Mouse (Mus musculus) c-Kit-positive CD71-negative TER-119-negative erythroid progenitor cells, embryonic 14.5 days (primary cell): ENCODE measurements around the gene Galnt3.

Source experiments
- DNase-seq: peaks from one replicate; pipeline ENCODE4 v3.0.0-alpha.2; 2013; ENCODE audit warnings: low read depth

The Galnt3 gene

GRCm38 (mm10) chr2:66103740-66104436 is 20.9 kb downstream of the Galnt3 start:
- no peak for DNase-seq

DNA sequence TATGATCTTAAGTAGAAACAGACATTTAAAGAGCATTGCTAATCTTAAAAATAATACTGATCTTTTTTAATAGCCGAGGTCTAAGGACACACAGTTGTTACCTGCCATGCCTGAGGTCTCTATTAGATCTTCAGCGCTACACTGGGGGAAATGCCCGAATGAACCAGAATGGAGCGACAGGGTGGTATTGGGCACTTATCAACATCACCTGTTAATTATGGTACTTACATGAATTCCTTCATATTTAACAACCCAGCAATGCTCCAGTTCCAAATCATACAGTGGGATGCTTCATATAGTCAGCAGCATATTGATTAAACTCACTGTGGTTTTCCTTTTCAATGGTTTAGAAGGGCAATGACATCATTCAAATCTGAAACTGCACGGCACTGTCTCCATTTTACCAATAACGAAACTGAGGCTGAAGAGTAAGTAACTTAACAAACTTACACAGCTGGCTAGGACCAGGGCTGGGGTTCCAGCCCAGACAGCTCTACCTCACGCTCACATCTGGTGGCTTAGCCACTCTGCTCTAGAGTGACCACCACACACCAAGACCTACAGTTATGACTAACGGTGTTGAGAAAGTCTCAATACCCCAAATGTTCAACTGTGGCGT is 23.0 kb downstream of the Galnt3 start:
- DNase-seq, result no peak

- no peak for DNase-seq
These were observed 24.0 kb downstream of the Galnt3 start for GRCm38 (mm10) chr2:66100671-66101351.

GRCm38 (mm10) chr2:66100239-66100638 is 24.6 kb downstream of the Galnt3 start:
- no peak for DNase-seq

DNA sequence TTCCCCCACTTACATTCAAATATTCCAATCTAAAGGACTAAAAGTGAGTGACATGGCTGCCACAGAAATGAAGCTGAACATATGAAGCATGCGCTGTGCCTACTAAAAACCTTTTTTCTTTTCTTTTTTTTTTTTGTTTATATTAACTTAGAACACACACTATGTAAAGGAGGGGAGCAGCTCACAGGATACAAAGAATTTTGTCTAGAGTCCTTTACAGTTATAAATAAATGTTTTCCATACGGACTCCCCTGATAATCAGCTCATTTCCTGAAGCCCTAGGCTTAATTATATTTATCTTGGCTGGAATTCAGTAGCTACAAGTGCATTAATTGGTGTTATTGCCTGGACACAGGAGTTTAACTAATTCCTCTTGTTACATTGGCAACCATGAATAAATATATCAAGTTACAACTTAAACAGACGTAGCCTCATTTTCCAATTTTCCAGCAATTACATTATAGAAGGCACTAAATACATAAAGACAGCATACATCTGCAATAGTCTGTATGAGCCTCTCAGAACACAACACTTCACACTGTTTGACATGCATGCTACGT is 30.1 kb downstream of the Galnt3 start:
- no peak for DNase-seq

GRCm38 (mm10) chr2:66091296-66091695 is 33.5 kb downstream of the Galnt3 start:
- DNase-seq, result no peak

GRCm38 (mm10) chr2:66081876-66082275 is 42.9 kb downstream of the Galnt3 start:
- DNase-seq, result no peak

DNA sequence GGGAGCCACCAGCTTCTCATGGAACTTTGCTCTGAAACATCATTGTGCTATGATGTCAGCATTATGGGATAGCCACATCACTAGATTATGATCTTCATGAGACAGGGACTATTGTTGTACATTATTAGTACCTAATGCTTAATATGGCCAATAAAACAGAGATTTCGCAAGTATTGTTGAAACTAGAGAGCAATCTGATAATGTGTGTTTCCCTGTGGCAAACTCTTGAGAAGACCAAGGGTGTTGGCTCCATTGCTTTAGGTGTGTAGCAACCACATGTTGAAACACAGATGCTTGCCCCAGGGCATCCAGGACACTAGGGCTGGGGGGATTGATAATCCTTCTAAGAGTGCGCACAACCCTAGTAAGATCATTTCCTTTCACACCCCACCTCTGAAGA is 44.1 kb downstream of the Galnt3 start:
- DNase-seq, result no peak

DNA sequence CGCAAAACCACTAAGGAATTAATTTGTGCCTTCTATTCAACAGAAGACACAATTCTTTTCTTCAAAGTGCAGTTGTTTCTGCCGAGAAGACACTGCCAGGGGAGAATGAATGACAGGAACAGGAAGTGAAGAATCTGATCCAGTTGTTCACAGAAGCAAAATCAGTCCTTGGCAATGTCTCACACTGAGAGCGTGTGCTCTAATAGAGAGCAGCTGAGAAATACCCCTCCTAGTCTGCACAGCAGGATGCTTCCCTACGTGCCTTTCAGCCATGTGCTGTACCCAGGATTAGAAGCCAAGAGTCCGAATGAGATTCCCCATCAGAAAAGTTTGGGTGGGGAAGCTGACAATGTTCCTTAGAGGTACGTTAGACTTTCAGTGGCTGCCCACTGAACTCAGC is 55.3 kb downstream of the Galnt3 start:
- DNase-seq, result no peak

DNA sequence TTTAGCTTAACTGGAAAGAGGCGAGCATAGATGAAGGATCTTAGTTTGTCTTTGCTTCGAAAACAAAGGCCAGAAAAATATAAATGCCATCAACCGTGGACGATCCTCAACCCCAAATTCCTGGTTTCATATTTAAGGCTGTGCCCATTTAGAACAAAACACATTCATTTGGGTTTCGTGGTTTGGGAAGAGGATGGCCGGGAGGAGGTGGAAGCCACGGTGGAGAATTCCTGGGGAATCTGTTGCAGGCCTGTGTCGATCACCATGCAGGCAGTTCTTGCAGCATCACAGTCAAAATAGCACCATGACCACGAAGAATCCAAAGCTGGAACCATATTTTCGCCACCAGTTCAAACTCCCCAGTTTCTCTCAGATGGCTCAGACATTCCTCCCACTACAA is 61.5 kb downstream of the Galnt3 start:
- no peak for DNase-seq

DNA sequence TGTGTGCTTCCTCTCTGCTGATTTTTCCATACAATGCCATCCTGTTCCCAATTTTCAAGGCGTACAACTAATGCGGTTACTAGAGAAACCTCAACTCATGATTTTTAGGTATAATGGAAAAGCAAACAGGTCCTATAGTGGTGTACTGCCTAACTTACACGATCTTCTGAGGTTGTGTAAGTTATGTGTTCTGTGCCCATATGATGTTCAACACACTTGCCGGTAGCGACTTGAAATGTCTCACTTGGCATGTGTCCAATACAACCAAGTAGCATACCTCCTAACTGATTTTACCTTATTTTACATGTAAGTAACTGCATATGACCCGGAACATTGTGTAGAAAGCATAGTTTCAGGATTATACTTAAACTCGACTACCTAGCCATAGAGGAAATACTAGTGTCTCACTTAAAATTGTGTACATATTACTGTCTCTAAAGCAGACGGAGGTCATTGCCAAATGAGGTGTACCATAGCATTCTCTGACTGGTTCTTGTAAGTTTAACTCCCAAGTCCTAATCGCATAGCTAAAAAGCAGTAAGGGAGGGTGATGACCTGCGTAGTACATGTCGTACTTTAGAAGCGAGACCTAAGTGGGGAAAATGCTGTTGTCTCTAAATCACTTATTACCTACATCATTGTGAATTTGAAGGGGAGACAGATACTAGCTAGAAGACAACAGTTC is 80.2 kb downstream of the Galnt3 start:
- DNase-seq, result no peak

DNA sequence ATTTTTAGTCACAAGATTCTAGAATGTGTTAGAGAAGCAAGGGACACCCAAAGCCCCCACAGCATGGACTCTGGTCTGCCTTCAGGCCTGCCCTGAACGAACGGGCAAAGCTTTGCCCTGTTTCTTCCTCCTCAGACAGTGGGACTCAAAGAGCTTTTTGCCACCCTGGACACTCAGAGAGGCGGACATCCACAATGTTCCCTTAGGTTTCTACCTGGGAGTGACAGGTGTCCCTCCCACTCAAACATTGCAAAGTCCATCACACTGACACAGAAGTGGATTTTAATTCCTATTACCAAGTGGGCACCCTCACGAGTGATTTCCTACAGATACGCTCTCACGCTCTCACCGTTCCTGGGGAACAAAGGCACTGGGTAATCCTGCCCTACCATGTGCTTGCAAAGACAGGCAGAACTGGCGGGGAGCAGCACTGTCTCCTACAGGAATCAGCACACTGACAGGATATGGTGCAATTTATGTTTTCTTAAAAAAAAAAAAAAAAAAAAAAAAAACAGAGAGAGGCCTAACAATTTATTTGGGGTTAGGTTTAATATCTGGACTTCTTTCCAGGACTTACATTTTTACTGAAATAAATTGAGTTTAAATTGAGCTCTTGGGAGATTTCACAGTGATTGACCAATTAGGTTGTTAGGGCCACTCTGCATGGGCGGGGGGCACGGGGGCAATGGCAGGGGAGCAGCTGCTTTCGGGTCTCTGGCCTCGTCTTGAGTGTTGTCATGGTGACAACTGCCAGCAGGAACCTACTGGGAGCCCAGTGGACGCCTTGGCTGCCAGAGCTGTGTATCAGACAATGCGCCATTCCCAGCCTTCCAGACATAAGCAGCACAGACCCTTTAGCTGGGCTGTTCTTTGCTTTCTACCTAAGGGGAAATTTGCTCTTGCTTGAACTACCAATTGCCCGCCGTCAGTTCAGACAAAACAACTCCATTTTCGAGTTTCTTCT is 81.1 kb downstream of the Galnt3 start:
- no peak for DNase-seq

DNA sequence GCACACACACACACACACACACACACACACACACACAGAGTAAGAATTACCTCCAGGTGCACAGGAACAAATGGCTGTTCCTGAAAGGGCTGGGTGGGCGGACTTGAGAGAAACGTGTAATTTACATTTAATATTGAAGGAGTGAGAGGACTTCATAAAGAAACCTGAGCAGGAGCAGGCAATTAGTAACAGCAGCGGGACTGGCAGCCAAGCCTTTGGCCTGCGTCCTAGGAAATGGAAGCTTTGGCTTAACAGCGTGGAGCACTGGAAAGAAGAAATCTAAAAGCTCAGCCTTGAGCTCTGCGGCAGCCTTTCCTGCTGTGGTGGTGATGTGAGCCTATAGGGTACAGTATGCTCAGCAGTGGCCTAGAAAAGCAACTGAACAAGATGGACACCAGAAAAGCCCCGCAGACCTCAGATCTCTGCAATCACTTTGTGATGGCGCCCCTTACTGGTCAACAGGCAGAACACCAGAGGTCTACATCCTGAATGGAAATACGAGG is 82.8 kb downstream of the Galnt3 start:
- DNase-seq, result no peak

DNA sequence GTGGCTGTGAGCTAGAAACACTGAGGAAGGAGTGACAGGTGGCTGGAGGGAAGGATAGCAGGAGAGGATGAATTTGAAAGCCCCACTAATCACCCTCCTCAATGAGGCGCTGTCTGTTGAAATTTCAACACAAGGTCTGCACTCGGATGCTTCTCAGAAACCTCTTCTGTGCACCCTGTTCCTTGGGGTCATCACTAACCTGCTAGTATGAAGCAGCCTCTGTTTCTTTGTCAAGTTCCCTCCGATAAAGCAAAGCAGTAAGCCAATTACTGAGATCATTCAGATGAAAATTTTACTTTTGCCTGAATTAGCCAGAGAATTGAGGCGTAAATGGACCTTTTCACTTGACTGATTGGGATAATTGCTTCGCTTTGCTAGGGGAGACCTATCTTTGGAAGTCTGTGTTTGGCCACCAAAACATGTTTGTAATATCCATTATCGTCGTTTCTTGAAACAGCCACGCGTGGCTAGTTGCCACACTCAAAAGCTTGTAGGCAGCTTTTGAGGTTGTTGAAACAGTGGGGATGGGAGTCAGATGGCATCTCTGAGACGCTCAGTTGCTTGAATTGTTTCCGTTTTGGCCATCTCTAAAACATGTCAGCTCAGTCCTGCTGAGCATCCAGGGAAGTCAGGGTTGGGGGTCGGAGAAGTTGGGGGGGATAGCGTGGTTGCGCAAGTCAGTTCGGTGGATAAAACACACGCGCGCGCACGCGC is 83.4 kb downstream of the Galnt3 start:
- no peak for DNase-seq

DNA sequence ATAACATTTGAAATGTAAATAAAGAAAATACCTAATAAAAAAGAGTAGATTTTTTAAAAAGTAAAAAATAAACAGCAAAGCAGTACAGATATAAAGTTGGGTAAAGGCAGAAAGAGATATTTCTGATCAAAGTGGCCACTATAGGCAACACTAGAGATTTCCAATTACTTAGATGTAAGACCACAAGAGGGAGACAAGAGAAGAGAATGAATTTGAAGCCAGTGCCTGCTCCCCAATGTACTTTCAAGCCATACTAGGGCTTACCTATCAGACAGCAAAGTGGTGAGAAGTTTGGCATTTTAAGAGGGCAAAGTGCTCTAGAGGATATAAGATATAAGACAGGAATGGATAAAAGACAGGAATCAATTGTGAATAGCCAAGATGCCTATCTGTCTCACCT is 84.2 kb downstream of the Galnt3 start:
- DNase-seq, result no peak

DNA sequence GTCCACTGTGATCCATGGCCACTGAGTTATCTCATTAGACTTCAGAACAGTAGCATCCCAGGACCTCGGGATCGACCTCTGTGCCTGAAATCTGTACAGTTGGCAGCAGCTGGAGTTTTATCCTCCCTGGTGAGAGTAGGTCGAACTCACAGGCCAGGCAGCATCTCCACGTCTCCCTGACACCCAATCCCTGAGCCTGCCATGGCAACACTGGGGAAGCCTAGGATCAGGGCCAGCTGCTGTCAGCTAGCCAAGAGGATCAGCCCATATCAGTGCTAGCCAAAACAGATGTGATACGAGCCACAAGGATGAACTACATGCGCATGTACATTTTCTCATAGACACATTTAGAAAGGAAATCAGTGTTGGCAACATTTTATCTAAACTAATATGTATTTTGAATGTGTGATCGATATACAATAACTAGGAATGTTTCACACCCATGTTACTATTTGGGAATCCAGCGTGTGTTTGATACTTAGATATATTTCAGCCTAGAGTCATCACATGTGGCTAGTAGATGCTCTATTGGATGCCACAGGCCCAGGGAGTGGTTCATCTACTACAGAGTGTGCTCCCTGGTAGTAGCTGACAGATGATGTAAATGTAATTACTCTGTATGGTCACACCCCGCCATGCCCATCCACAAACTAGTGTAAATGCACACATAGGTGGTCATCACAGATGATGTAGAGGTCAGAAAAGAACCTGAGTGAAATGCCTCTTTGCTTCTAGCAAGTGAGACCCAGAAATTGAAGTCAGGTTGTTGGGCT is 89.7 kb downstream of the Galnt3 start:
- no peak for DNase-seq
